24 mouse cellular contexts compared by ENCODE assay signal in the genomic region with DNA sequence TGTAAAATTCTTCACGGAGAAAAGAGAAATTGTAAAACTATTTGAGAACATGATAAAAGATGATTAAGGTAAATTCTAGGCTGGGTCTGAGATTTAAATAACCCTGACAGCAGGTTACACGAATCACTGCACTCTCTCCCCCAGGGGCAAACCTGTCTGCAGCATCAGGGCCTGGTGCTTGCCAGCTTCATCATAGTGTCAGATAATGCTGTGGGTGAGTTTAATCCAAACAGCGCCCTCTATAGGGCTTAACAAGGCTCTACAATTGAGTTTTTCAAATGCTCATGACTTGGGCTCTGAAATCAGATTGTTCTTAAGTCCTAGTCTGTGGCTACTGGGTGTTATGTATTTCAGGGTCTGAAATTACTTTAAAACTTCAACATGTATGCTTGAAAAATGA.
DNase-seq lines count a peak whose midpoint lies in the region; ATAC-seq and TF ChIP-seq lines count a peak whose summit lies in the region.
"Had no signal": no experiment of that assay in that cellular context is flagged by ENCODE, and none has a peak within 500 bp of the region (broad histone marks: within the 10 kb centered on the region; RNA-seq: fewer than 3 reads in every experiment).

No protein-coding gene starts in this region.

- intact Hi-C loops in heart, adult 2 months (cut with DNase I) = no loop called here
- intact Hi-C loops in heart, postnatal 10 days (cut with DNase I) = loop anchor here (5.0 kb wide), 1 partner anchor 440 kb away; no protein-coding TSS in a partner anchor

- no peak for TF ChIP-seq POLR2A in heart, adult 2 months (IDR thresholded peaks at IDR 0.05; ENCODE audit: insufficient read depth, low read depth, low read length)

- H3K27me3 ChIP-seq in heart, adult 2 months (ENCODE audit: control insufficient read depth, insufficient read depth, low read length) = no peaks in the 10 kb centered on the region
- H3K27me3 ChIP-seq in lung, embryonic 14.5 days (ENCODE audit: insufficient read depth, low read length) = no peaks in the 10 kb centered on the region
- H3K27me3 ChIP-seq in stomach, postnatal 0 days (ENCODE audit: control insufficient read depth, insufficient read depth, low read length) = no peaks in the 10 kb centered on the region
- H3K27me3 ChIP-seq: limb, embryonic 13.5 days; liver, embryonic 15.5 days; megakaryocyte, embryonic 14.5 days; midbrain, embryonic 15.5 days; neural tube, embryonic 15.5 days had no signal

- H3K79me2 ChIP-seq in heart, adult 2 months (replicated peaks; ENCODE audit: control insufficient read depth, insufficient read depth, low read length) = no peaks in the 10 kb centered on the region

- no peak for ATAC-seq in lung, embryonic 14.5 days (ENCODE audit: insufficient read depth)
- ATAC-seq in stomach, postnatal 0 days (ENCODE audit: low FRiP score, low TSS enrichment) = no peak
- ATAC-seq: activated CD4-positive, CD25-positive, alpha-beta regulatory T cell, adult 4 months; midbrain, embryonic 15.5 days had no signal

- H3K27ac ChIP-seq in heart, adult 2 months = no peak overlapping the region
- H3K27ac ChIP-seq in lung, embryonic 14.5 days (ENCODE audit: low read depth) = no peak overlapping the region
- no peak overlapping the region for H3K27ac ChIP-seq in stomach, postnatal 0 days (replicated peaks)
- H3K27ac ChIP-seq: forebrain, embryonic 10.5 days; limb, embryonic 13.5 days; liver, embryonic 15.5 days; midbrain, embryonic 15.5 days; neural tube, embryonic 15.5 days had no signal

- H3K36me3 ChIP-seq in heart, adult 2 months (ENCODE audit: control insufficient read depth, insufficient read depth, low read length) = no peaks in the 10 kb centered on the region
- H3K36me3 ChIP-seq in lung, embryonic 14.5 days (ENCODE audit: insufficient read depth) = no peaks in the 10 kb centered on the region
- H3K36me3 ChIP-seq in stomach, postnatal 0 days (ENCODE audit: control insufficient read depth, insufficient read depth, low read length) = no peaks in the 10 kb centered on the region
- H3K36me3 ChIP-seq: forebrain, embryonic 10.5 days; limb, embryonic 13.5 days; liver, embryonic 15.5 days; midbrain, embryonic 15.5 days; neural tube, embryonic 15.5 days had no signal

- peak; percentile 51 for TF ChIP-seq CTCF in heart, adult 2 months (IDR thresholded peaks at IDR 0.05)
- TF ChIP-seq CTCF in lung, embryonic 14.5 days (IDR thresholded peaks at IDR 0.05; ENCODE audit: low read depth) = 0 out of 2 replicates have a peak, but pooled peaks have one; percentile 12
- peak; percentile 35; the same call in 1 of the 2 replicates for TF ChIP-seq CTCF in stomach, postnatal 0 days (IDR thresholded peaks at IDR 0.05; ENCODE audit: low read depth)

- no peak overlapping the region for H3K9ac ChIP-seq in heart, adult 2 months (ENCODE audit: low read depth, low read length)
- H3K9ac ChIP-seq in lung, embryonic 14.5 days = no peak overlapping the region
- no peak overlapping the region for H3K9ac ChIP-seq in stomach, postnatal 0 days (ENCODE audit: low read length)
- H3K9ac ChIP-seq: limb, embryonic 13.5 days; liver, embryonic 15.5 days; midbrain, embryonic 15.5 days; neural tube, embryonic 15.5 days had no signal

- no peak overlapping the region for H3K4me3 ChIP-seq in heart, adult 2 months
- H3K4me3 ChIP-seq in lung, embryonic 14.5 days (ENCODE audit: low read depth, low read length) = no peak overlapping the region
- H3K4me3 ChIP-seq in stomach, postnatal 0 days (ENCODE audit: low read depth, low read length) = no peak overlapping the region
- H3K4me3 ChIP-seq: forebrain, embryonic 10.5 days; limb, embryonic 13.5 days; liver, embryonic 15.5 days; megakaryocyte, embryonic 14.5 days; midbrain, embryonic 15.5 days; neural tube, embryonic 15.5 days had no signal

- H3K4me2 ChIP-seq in lung, embryonic 14.5 days = no peak overlapping the region
- H3K4me2 ChIP-seq in stomach, postnatal 0 days (replicated peaks; ENCODE audit: low read depth) = no peak overlapping the region
- H3K4me2 ChIP-seq: limb, embryonic 13.5 days; liver, embryonic 15.5 days; midbrain, embryonic 15.5 days; neural tube, embryonic 15.5 days had no signal

- TF ChIP-seq EP300 in heart, adult 2 months (IDR thresholded peaks at IDR 0.05; ENCODE audit: insufficient read depth, low read depth, low read length) = no peak
- TF ChIP-seq EP300 in stomach, postnatal 0 days (optimal IDR thresholded peaks at IDR 0.05) = no peak

- no peak for DNase-seq in heart, adult 2 months
- no peak for DNase-seq in heart, postnatal 10 days
- no peak for DNase-seq in lung, embryonic 14.5 days
- no peak for DNase-seq in lung, postnatal 4 days
- DNase-seq in R1 (ENCODE audit: low read depth, low spot score) = peak; percentile 3
- DNase-seq in stomach, postnatal 0 days (ENCODE audit: low spot score) = no peak
- no peak for DNase-seq in ovary, postnatal 14 days (ENCODE audit: low spot score)
- DNase-seq: adrenal gland, postnatal 10 days; cerebellum, adult 11 months; cerebellum, postnatal 14 days; heart, adult 18-20 months; kidney, adult 2 months; kidney, postnatal 25 days; layer of hippocampus, adult 9-11 months; lung, postnatal 14 days; right cerebral cortex, postnatal 4 days; thymus, postnatal 36 days had no signal

- H3K9me3 ChIP-seq in lung, embryonic 14.5 days (ENCODE audit: low read depth, low read length) = no peaks in the 10 kb centered on the region
- no peaks in the 10 kb centered on the region for H3K9me3 ChIP-seq in stomach, postnatal 0 days (ENCODE audit: control insufficient read depth, low read length)
- H3K9me3 ChIP-seq: forebrain, embryonic 10.5 days; limb, embryonic 13.5 days; liver, embryonic 15.5 days; megakaryocyte, embryonic 14.5 days; midbrain, embryonic 15.5 days; neural tube, embryonic 15.5 days had no signal

- WGBS in heart, adult 2 months = 75% methylated on average over 3 of the region's 3 CpGs
- 60% methylated on average over 3 of the region's 3 CpGs for WGBS in lung, embryonic 14.5 days
- WGBS in stomach, postnatal 0 days = 64% methylated on average over 3 of the region's 3 CpGs

- no peaks in the 10 kb centered on the region for H3K4me1 ChIP-seq in heart, adult 2 months (ENCODE audit: control insufficient read depth, insufficient read depth, low read length)
- no peaks in the 10 kb centered on the region for H3K4me1 ChIP-seq in lung, embryonic 14.5 days (ENCODE audit: insufficient read depth)
- no peaks in the 10 kb centered on the region for H3K4me1 ChIP-seq in stomach, postnatal 0 days (replicated peaks; ENCODE audit: control insufficient read depth, insufficient read depth)
- H3K4me1 ChIP-seq: liver, embryonic 15.5 days had no signal
